Mouse (Mus musculus) ES-Bruce4 (cell line): ENCODE measurements around the gene Ly9.

Experiments used
- CTCF ChIP-seq: IDR thresholded peaks from one replicate; pipeline ENCODE4 v1.8.1; 2011; ENCODE audit warnings: low read depth, low read length
- POLR2A ChIP-seq: IDR thresholded peaks from one replicate; pipeline ENCODE4 v1.8.1; 2011; ENCODE audit warnings: low read length; ENCODE audit not compliant: insufficient read depth

DNA sequence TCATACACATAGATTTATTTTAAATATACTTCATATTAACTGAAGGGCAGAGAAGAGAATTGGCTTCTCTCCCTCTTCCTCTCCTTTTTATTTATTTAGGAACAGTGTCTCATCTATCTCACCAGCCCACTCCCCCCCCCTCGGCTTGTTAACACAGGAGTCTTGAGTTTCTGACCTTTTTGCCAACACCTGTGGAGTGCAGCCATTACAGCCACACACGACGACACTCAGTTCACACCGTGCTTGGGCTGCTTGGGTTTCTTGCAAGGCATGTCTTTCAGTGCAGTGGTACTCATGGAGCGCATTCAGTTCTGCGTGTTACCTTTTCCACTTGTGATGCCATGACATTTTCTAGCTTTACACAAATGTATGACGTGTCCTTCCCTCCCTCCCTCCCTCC, 22.8 kb upstream of the Ly9 start:
- no peak for TF ChIP-seq CTCF
- TF ChIP-seq POLR2A: no peak
